Mouse (Mus musculus): ENCODE measurements around the gene Fut11.
"Not testable (repeated sequence)": the region's sequence is repeated elsewhere in the genome, so short reads cannot be mapped to it uniquely, and the experiment has no call there.

Fut11 gene

DNA sequence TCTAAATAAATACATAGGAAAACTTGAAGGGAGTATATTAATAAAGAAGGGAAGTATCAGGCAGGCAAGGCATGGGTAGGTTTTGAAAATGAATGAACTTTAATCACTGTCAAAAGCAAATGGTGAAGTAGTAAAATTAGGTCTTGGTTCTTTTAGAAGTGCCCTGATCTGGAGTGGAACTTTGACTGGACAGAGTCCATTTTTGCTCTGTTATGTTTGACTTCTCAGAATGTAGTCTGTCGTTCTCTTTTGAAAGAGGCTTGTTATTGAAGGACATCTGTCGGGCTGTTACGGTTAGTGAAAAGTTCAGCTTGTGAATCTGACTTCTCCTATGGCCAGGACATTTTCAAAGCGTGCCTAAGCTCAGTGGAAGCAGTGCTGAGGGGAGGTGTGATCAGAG lies 16.9 kb upstream of the Fut11 start:
- no peak for DNase-seq

DNA sequence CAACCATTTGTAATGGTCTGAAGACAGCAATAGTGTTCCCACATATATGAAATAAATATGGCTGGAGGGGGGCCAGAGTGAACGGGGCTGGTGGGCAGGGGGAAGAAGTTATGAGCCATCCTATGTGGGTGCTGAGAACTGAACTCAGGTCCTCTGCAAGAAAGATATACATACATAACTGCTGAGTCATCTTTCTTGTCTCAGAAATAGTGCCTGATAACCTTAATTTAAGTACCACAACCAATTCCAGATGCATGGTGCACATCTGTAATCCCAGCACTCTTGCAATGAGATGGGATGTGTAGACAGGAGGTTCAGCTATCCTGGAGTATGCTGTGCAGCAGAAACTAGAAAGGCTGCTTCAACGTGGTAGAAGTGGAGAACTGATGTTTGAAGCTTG lies 13.0 kb upstream of the Fut11 start:
- DNase-seq, result no peak

DNA sequence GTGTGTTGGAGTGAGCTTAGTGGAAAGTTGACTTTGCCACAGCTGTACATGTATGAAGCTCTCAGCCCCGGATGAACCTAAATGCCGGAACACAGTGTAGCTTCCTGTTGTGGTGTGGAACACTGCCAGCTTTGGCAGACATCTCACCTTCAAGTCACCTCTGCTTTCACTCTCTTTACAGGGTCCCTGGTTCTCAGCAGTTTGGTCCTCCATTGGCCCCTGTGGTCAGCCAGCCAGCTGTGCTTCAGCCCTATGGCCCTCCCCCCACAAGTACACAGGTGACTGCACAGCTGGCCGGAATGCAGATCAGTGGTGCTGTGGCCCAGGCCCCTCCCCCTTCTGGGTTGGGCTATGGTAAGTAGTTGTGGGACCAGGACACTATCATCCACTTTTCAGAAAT lies 12.3 kb upstream of the Fut11 start:
- no peak for DNase-seq

DNA sequence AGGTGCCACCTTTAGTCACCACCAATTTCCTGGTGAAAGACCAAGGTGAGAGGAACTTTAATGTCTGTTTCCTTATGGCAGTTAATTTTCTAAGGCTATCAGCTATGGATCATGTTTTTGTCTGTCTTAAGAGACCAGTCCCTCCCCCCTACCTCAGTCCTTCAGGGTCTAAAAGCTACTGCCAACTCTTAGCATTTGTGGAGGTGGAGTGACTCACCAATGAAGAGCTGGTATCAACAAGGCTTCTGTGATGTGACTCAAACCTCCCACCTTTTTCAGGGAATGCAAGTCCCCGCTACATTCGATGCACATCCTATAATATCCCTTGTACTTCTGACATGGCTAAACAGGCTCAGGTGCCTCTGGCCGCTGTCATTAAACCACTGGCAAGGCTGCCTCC lies 8.2 kb upstream of the Fut11 start:
- no peak for DNase-seq

DNA sequence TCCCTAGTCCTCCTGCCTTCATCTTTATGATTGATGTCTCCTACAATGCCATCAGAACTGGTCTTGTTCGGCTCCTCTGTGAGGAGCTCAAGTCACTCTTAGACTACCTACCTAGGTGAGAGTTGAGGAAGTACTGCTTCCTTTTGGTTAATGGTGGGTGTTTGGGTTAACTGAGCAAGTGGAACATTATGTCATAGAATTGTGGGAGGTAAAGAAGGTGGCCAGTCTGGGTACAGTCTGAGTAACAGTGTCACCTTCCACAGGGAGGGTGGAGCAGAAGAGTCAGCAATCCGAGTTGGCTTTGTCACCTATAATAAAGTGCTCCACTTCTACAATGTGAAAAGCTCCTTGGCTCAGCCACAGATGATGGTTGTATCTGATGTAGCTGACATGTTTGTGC lies 5.8 kb upstream of the Fut11 start:
- no peak for DNase-seq

DNA sequence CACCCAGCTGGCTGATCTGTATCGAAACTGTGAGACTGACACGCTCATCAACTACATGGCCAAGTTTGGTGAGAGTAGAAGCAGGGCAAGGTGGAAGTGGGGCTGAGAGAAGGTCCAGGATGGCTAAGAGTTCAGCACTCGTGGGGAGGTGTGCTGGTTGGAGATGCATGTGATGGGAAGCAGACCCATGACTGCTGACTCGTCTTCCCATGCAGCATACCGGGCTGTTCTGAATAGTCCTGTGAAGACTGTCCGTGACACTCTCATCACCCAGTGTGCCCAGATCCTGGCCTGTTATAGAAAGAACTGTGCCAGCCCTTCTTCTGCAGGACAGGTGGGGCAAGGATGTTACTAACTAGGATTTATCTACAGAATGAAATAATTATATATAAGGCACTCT lies 3.0 kb upstream of the Fut11 start:
- no peak for DNase-seq

DNA sequence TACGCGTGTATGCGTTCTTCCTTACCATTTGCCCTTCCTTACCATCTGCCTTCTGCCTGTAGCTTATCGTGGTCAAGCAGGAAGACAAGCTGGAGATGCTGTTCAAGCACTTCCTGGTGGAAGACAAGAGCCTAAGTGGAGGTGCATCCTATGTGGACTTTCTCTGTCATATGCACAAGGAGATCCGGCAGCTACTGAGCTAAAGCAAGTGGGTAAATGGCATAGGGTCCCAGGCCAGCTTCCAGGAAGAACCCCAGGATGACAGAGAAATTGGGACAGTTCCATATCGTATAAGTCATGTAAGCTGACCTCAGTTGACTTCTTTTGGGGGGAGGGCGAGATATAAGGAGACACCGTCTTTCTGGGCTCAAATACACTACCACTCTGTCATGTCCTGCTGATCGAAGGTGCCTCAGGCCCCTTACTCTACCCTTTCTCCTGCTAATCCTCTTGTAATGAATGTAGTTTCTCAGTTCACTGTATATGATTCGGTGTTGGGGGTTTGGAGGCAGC lies 1.1 kb upstream of the Fut11 start:
- no peak for DNase-seq

DNA sequence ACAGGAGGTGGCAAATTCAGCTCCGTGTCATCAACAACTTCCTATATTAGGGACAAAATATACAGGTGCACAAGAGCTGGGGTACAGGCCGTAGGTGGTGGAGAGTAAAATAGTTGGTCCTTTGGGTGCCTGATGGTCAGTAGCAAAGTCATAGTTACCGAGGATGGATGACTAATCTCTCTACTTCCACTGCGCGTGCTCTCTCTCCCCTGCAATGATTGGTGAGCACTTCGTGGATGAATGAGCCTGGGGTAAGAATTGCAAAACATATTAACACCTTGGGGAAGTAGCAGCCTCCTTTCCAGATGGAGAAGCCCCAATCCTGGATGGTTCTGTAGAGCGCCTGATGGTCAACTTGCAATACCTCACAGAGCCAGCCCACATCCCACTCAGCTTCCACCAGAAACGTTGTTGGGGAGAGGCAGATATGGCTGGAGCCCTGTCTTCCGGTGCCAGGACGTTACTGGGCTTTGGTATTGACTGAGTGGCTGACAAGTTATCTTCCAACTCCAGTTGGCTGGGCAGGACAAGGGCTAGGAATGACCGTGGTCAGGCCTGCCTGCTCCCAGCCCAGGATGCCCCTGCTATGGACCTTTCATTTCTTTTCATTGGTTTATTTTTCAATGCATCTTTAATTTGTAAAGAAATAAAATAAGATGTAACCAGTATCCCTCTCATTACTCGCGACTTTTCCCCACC lies 434 bp upstream of the Fut11 start:
- no peak for DNase-seq

DNA sequence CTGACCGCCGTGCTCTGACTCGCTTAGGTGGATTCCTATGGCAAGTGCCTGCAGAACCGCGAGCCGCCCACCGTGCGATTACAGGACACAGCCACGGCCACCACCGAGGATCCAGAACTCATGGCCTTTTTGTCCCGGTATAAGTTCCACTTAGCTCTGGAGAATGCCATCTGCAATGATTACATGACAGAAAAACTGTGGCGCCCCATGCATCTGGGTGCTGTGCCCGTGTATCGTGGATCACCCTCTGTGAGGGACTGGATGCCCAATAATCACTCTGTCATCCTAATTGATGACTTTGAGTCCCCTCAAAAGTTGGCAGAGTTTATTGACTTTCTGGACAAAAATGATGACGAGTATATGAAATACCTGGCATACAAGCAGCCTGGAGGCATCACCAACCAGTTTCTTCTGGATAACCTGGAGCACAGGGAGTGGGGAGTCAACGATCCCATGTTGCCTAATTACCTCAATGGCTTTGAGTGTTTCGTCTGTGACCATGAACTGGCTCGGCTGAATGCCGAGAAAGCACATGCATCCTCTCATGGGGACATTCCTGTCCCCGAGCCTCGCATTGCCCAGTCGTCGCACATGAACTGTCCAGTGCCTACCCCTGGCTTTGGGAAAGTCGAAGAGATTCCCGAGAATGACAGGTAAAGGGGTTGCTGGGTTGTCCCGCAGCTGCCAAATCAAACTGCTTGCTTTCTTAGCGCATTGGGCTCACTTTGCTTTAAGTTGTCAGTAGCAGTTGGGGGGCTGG lies 1.2 kb downstream of the Fut11 start:
- no peak for DNase-seq

DNA sequence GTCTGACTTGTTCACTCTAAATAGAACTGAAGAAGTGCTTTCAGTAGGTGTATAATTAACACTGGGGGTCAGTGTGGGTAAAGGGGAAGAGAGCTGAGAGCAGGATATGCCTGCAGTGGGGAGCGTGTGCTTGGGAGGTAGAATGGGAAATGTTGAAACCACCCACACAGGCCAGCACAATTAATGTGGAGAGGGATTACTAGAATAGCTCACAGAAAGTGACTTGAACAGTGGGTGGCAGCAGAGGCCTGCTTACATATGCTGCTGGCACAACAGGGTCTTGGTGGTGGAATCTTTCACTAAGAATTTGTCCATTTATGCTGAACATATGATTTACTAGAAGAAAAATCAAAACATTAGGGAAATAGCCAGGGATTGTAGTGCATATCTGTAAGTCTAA lies 2.2 kb downstream of the Fut11 start:
- peak; percentile 37 for DNase-seq

DNA sequence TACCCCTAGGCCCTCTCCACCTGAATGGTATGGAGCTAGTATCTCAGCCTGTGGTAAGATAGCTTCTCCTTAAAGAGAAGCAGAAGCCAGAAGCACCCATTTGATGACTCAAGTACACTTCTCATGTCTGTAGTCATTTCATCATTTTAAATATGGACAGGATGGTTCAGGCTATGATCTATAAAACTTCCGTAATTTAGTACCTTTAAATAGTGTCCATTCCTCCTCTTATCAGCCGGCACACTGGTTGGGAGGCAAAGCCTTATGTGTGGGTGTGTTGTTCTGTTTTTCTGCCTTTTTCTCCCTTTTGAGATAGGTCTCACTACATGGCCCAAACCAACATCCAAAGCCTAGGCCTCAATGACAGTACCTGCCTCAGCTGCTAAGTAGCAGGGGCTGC lies 3.7 kb downstream of the Fut11 start:
- DNase-seq, result no peak

DNA sequence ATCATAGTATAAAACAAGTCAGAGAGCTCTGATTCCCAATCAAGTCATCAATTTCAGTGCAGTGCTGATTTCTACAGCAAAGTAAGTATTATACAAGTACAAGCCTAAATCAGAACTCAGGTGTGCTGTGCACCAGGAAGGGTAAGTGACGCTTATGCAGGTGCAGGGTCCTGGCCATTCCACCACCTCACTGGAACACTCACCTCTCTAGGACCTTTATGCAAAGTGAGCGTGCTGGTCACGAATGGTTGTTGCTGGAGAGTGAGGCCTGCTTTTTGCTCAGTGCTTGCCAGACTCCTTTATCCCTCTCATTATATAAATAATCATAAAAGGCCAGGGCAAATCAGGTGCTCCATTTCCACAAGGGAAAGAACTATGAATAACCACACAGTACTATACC lies 5.6 kb downstream of the Fut11 start:
- DNase-seq, result no peak

DNA sequence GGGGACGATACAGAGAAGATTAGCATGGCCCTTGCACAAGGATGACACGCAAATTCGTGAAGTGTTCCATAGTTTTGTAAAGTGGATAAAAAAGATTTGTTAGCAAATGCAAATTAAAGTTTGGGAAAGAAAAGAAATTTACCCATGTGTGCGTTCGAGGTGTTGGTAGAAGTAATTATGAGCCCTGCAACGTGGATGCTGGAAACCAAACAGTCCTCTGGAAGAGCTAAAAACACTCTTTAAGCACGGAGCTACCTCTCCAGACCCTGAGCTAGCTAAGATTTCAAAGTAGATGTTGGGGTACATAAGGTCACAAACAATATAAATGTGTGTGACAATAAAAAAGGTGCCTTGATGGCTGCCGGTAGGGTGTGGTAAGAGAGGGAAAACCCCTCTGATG lies 6.8 kb downstream of the Fut11 start:
- DNase-seq, result no peak

DNA sequence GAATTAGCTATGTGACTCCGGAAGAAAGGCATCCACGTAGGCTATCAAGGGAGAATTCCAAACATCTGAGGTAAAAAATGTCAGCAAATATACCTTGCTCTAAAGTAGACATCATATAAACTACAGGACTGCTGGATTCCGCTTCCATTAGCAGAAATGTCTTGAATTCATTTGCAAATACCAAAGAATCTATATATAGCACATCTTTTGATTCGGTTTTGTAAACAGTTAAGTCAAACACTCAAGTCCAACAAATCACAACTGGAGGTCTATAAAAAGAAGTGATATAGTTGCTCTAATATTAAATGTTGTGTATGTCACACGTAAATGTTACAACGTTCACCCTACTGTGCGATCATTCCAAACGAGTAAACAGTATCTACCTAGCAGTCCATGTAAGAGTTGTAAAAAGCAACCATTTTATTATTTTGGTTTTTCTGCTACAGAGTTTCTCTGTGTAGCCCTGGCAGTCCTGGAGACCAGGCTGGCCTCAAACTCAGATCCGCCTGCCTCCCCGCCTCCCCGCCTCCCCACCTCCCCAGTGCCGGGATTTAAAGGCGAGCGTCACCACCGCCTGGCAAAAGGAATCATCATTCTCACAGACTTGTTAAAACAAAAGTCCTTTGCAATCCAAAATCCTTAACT lies 7.5 kb downstream of the Fut11 start:
- DNase-seq, result no peak

DNA sequence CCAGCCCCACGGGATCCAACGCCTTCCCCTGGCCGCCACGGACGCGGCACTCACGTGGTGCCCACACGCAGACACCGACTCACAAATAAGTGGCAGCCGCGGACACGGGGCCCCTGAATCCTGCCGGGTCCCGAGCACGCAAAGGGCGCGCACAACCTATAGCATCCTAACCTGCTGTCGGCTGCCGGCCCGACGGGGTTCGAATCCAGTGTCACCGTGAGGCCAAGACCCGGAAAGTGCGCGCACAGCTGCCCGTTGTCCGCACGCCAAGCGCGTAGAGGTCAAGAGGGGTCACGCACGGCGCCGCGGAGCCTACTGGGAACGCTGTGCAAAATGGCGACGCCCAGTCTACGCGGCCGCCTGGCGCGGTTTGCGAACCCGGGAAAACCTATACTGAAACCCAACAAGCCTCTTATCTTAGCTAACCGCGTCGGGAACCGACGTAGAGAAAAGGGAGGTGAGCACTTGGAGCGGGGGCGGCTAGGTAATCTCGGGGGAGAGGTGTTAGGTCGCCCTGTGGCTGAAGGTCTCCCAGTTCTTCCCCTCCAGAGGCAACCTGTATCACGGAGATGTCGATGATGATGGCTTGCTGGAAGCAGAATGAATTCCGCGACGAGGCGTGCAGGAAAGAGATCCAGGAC lies 8.1 kb downstream of the Fut11 start, which contains the start of gene Chchd1:
Chchd1 (plus strand) TSS at position 266 of the 641 bp plus-strand sequence.
- DNase-seq, result peak; percentile 92

DNA sequence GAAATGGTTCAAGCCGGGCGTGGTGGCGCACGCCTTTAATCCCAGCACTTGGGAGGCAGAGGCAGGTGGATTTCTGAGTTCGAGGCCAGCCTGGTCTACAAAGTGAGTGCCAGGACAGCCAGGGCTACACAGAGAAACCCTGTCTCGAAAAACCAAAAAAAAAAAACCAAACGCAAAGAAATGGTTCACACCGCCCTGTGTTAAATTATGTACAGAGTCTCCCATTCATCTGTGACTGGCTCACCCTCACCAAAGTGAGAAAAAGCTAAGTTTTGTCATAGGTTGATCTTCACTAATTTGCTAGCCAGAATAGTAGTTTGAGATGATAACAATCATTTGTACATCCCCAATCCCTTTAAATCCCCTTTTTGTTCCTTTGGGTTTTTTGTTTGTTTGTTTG lies 8.7 kb downstream of the Fut11 start:
- DNase-seq, result not testable (repeated sequence)

DNA sequence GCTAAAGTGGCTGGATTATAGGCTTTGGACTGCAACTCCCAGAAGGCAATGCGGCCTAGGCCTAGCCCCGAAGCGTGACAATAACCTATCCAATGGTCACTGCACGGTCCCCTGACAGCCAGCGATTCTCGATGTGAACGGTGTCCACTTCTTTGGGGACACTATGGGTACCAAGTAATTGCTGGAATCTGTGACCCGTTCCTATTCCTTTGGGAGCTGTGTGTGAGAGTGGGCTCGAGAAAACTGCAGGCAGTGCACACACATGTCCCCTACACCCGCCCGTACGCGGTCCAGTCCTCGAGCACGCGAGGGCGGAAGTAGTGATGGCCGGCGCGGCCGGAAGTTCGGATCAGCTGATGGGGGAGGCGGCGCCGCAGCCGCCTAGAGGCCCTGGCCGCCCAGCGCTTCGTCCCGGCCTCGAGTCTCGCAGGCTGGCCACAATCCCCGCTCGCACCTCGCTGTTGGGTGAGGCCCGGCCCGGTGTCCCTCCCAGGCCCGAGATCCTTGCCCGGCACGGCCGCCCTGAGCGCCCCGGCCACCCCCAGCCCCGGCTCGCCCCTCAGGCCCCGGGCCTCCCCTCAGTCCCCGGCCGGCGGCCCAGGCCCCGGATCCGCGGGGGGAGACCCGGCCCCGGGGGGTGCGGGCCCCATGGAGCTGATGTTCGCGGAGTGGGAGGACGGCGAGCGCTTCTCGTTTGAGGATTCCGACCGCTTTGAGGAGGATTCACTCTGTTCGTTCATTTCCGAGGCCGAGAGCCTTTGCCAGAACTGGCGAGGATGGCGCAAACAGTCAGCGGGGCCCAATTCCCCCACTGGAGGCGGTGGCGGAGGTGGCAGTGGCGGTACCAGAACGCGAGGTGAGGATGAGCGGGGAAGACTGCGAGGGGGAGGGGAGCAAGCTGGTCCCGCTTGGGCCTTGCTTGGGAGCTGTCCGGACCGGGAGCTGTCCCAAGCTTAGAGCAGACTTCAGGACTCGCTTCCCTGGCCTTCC lies 12.7 kb downstream of the Fut11 start, which contains the start of gene Zswim8:
Zswim8 (plus strand) TSS at position 352 of the 990 bp plus-strand sequence.
- DNase-seq, result peak; percentile 94

DNA sequence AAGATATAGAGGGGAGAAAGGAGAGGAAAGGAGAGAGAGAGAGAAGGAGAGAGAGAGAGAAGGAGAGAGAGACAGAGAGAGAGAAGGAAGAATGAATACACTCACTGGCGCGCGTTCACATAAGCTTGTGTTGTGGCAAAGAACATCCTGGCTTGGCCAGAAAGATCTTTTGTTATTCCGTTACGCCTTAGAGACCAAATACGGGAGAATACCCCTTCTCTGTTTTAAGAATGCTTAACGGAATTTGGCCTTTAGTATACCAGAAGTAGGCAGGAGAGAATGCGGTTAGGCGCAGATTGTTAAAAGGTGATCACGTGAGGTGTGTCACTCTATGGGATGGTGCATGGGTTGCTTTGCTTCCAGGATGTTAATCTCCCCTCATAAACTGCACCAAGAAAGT lies 13.5 kb downstream of the Fut11 start:
- DNase-seq, result no peak

DNA sequence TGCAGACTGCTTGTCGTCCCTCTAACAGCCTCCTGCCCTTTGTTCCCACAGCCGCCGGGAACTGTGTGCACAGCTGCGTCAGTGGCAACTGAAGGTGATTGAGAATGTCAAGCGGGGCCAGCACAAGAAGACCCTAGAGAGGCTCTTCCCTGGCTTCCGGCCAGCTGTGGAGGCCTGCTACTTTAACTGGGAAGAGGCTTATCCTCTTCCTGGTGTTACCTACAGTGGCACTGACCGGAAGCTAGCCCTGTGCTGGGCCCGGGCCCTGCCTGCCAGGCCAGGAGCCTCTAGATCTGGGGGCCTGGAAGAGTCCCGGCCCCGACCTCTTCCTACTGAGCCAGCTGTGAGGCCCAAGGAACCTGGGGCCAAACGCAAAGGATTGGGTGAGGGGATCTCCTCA lies 19.1 kb downstream of the Fut11 start:
- DNase-seq, result no peak

DNA sequence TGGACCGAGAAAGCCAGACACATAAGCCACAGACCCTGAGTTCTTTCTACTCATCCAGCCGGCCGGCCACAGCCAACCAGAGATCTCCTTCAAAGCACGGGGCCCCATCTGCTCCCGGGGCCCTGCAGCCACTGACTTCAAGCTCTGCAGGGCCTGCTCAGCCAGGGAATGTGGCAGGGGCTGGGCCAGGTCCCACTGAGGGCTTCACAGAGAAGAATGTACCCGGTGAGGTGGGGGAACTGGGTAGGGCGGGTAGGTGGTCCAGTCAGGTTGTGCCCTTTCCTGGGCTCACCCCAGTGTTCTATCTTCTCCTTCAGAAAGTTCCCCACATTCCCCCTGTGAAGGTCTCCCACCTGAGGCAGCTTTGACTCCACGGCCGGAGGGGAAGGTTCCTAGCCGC lies 23.7 kb downstream of the Fut11 start:
- no peak for DNase-seq

DNA sequence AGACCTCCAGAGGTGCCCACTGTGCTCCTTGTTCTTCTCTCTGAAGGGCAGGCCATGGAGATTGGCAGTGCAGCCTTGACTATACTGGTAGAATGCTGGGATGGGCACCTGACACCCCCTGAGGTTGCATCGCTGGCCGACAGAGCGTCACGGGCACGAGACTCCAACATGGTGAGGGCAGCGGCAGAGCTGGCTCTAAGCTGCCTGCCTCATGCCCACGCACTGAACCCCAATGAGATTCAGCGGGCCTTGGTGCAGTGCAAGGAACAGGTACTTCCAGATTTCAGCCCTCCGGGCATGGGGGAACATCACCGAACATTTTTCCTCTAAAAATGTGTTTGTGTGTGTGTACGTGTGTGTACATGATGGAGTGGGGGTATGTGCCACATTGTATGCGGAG lies 25.0 kb downstream of the Fut11 start:
- no peak for DNase-seq

DNA sequence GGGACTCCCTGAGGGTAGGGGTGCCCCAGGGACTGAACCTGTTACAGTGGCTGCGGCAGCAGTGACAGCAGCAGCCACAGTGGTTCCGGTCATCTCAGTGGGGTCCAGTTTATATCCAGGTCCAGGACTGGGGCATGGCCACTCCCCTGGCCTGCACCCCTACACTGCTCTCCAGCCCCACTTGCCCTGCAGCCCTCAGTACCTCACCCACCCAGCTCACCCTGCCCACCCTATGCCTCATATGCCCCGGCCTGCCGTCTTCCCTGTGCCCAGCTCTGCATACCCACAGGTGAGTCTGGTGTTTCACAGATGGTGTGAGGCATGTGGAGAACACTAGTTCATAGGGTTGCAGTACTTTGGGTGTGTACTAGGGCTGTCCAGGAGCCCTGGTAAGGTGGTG lies 26.6 kb downstream of the Fut11 start:
- no peak for DNase-seq

All from right cerebral cortex, postnatal 25 days (tissue).